Mouse (Mus musculus) liver, embryonic 16.5 days (tissue): ENCODE data around the gene Mmaa. TPM values are rescaled to one million over a fixed set of nuclear protein-coding genes. Genes with fewer than 3 reads are reported as not detected.

Experiments used
- ATAC-seq: fragments of 200-750 bp; cut with Nextera tagmentation; 2 replicates; pipeline ENCODE4 v1.8.0; 2017; ENCODE audit warnings: low read depth, mild to moderate bottlenecking, moderate number of reproducible peaks, moderate library complexity
- H3K27ac ChIP-seq: fragments of 300-500 bp; sonication (generic); 2 replicates; pipeline ENCODE4 v1.5.1; 2014; ENCODE audit warnings: mild to moderate bottlenecking, low read length
- H3K27me3 ChIP-seq: fragments of 300-500 bp; sonication (generic); 2 replicates; pipeline ENCODE4 v1.6.1; 2014; ENCODE audit warnings: low read depth, low read length, mixed read lengths; ENCODE audit not compliant: control insufficient read depth, insufficient read depth
- H3K36me3 ChIP-seq: fragments of 300-500 bp; sonication (generic); 2 replicates; pipeline ENCODE4 v1.6.1; 2014; ENCODE audit warnings: mild to moderate bottlenecking; ENCODE audit not compliant: control insufficient read depth, insufficient read depth
- H3K4me1 ChIP-seq: fragments of 300-500 bp; sonication (generic); 2 replicates; pipeline ENCODE4 v1.6.1; 2014; ENCODE audit warnings: low read depth, low read length, mixed read lengths; ENCODE audit not compliant: control insufficient read depth
- H3K4me2 ChIP-seq: fragments of 300-500 bp; sonication (generic); 2 replicates; pipeline ENCODE4 v1.6.1; 2014; ENCODE audit warnings: low read depth, low read length, mixed read lengths
- H3K4me3 ChIP-seq: fragments of 300-500 bp; sonication (generic); 2 replicates; pipeline ENCODE4 v1.5.1; 2014; ENCODE audit warnings: low read depth, mild to moderate bottlenecking, low read length
- H3K9ac ChIP-seq: fragments of 300-500 bp; sonication (generic); 2 replicates; pipeline ENCODE4 v1.6.1; 2014; ENCODE audit warnings: low read depth, low read length
- H3K9me3 ChIP-seq: fragments of 300-500 bp; sonication (generic); replicated peaks from 2 replicates; pipeline ENCODE4 v1.6.1; 2016; ENCODE audit warnings: low read length; ENCODE audit not compliant: control insufficient read depth
- whole genome bisulfite sequencing: fragments of 180-500 bp; shearing (Covaris S2); extraction: QIAGEN DNeasy Blood & Tissue Kit; methylation state at CpG from one replicate; pipeline ENCODE4 v1.1.7; 2014; ENCODE audit not compliant: insufficient replicate concordance; 5-methylcytosine and 5-hydroxymethylcytosine counted together
- polyA plus RNA-seq: library from polyadenylated mRNA; unstranded; fragments of >200 nt; fragmentation: Nextera tagmentation; extraction: Ambion mirVana; gene quantifications from 2 replicates; pipeline ENCODE4 v1.2.1, GENCODE M21; 2015

Gene Mmaa
- polyA plus RNA-seq, 1 experiment from 2014 or later, result 4.7 TPM

- WGBS, result 59% methylated on average over 5 of the region's 5 CpGs
- H3K9me3 ChIP-seq, result no peaks in the 10 kb centered on the region
- no peaks in the 10 kb centered on the region for H3K4me1 ChIP-seq
- no peaks in the 10 kb centered on the region for H3K36me3 ChIP-seq
- no peak overlapping the region for H3K9ac ChIP-seq
- no peak overlapping the region for H3K4me3 ChIP-seq
- H3K27me3 ChIP-seq, result no peaks in the 10 kb centered on the region
- no peak for ATAC-seq
- H3K4me2 ChIP-seq, result no peak overlapping the region
- no peak overlapping the region for H3K27ac ChIP-seq
Measured at GRCm38 (mm10) chr8:79222752-79223141, 72.0 kb downstream of the Mmaa start.

GRCm38 (mm10) chr8:79222106-79222751, 72.5 kb downstream of the Mmaa start:
- Histone ChIP-seq H3K27ac (no peak overlapping the region), H3K36me3 (no peaks in the 10 kb centered on the region), H3K4me3 (no peak overlapping the region), H3K27me3 (no peaks in the 10 kb centered on the region), H3K4me2 (no peak overlapping the region), H3K9ac (no peak overlapping the region), H3K4me1 (no peaks in the 10 kb centered on the region), H3K9me3 (no peaks in the 10 kb centered on the region)
- no peak for ATAC-seq
- WGBS, result 66% methylated on average over 5 of the region's 5 CpGs

Other genes with a start within 250 kb of the Mmaa start
- gene 1700011L22Rik, start 46.4 kb downstream of the Mmaa start, polyA plus RNA-seq, result not detected in 2 replicates
- 5.6 and 6.9 TPM in 2 replicates for gene Smad1, start 104.6 kb upstream of the Mmaa start, polyA plus RNA-seq